Mouse (Mus musculus): ENCODE measurements around the gene Sccpdh.

The Sccpdh gene

DNA sequence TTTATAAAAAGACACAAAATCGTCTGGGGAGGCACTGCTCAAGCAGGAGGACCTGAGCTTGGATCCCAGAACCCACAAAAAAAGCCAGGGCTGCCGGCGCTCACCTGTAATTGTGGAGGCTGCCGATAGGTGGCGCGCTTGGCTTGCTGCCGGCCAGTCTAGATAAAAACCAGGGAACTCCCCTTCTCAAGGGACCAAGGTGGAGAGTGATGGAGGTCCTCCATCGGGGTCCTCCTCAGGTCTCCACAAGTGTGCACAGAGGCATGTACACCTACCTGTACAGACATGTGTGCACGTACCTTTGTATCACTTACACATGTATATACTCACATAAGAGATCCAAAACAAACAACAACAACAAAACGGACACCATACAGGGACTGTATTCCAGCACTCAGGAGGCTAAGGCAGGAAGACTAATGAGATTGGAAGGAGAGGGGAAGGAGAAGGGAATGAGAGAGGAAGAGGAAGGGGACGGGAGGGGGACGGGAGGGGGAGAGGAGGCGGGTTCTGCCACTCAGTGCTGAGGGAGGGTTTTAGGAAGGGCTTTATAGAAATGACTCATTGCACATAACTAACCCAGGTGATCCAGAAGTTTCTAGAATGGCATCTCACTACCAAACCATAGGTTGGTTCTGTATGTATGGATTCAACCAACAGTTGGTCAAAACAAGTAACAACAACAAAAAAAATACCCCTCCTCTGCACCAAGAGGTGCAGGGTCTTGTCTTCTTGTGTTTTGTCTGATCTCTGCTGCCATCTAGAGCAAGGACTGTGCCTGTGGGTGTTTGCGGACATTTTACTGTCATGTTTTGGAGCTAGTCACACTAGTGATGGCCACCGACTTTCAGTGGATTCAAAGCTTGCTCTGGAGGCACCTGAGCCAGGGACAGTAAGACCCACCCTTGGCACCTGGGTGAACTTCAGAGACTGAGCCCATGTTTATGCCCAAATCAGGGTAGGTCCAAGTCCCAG, 66.8 kb downstream of the Sccpdh start:
- DNase-seq (ENCODE audit: low read depth, low spot score): peak; percentile 57

DNA sequence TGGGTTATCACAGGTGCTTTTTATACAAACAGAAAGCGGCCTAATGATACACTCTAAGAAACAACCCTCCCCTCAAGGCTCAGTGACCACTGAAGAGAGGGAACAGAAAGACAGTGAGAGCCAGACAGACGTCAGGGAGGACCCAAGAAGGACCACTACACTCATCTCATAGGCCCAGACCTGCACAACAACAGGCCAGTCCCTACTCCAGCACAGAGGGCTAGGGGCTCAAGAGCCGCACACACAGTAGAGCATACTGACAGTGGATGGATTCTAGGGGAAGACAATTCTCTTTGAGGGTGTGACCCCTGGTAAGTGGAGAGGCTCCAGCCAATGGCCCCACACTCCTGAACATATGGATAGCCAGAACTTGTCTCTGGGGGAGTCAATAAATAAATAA, 68.5 kb downstream of the Sccpdh start:
- no peak for DNase-seq (ENCODE audit: low read depth, low spot score)

Data from 3T3-L1 (cell line).